Mouse (Mus musculus) gastrocnemius, postnatal 36 days (tissue): Measurements from ENCODE around the gene Fam167b. TPM values are rescaled to one million over a fixed set of nuclear protein-coding genes. Genes with fewer than 3 reads are reported as not detected.

Source experiments
- DNase-seq, 2 experiments: peaks; one replicate each; pipeline ENCODE4 v3.0.0; 2022
- intact Hi-C: fragments of 180-260 bp; cut with DNase I; formaldehyde crosslinking; loops from one replicate; pipeline ENCODE4 v1.15.1; 2025
- total RNA-seq, 2 experiments: library from RNA; stranded (reverse); gene quantifications; 2 replicates each; pipeline ENCODE4 v1.2.3; 2021

Fam167b gene
- total RNA-seq, 2 experiments from 2014 or later, result not detected

DNA sequence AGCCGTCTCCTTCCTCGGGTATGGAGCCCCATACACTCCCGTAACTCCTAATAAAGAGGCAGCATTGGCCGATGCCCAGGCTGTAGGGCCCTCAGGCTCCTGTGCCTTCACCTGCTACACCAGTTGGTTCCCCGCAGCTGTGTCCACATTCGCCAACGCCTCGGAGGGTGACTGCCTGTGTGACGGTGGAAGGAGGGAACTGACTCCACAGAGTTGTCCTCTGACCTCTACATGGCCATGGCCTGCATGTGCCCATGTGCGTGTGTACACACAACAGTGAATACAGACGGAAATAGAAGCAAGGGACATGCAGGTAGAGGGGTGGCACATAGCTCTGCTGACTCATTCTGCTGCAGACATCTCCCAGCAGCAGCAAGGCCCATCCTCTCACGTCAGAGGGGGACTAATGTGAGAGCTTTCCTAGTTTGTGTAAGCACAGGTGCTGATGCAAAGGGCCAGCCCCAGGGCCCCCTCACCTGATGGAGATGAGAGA lies 30.8 kb upstream of the Fam167b start:
- DNase-seq, result no peak
- intact Hi-C loops, result loop anchor here (2.0 kb wide), 1 partner anchor 24 kb away; no protein-coding TSS in a partner anchor

DNA sequence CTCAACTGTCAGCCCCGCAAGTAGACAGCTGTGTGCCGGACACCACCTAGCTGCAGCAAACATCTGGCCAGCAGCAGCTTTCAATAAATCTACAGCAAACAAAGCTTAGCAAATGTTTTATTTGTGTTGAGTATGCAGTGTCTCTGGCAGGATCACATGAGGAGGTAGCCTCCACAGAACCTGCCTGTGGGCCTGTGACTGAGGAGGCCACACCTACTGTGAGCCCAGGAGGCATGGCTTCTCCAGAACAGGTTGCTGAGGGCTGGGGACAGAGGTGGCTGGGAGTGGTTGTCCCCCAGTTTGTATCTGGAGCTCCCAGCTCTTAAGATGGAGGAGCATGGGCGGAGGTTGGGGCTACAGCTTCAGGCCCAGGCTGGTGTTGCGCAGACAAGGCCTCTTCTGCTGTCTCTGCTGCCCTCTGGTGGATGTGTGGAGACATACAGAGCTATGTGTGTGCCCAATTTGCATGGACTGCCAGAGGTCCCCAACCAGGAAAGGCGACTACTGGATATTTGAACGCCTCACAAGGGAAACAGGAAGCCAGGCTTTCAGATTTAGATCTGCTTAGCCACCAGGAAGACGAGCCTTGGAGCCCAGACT lies 30.2 kb upstream of the Fam167b start:
- intact Hi-C loops, result loop anchor here (2.0 kb wide), 1 partner anchor 24 kb away; no protein-coding TSS in a partner anchor
- DNase-seq, result peak in 1 of 2 experiments; percentile 76

DNA sequence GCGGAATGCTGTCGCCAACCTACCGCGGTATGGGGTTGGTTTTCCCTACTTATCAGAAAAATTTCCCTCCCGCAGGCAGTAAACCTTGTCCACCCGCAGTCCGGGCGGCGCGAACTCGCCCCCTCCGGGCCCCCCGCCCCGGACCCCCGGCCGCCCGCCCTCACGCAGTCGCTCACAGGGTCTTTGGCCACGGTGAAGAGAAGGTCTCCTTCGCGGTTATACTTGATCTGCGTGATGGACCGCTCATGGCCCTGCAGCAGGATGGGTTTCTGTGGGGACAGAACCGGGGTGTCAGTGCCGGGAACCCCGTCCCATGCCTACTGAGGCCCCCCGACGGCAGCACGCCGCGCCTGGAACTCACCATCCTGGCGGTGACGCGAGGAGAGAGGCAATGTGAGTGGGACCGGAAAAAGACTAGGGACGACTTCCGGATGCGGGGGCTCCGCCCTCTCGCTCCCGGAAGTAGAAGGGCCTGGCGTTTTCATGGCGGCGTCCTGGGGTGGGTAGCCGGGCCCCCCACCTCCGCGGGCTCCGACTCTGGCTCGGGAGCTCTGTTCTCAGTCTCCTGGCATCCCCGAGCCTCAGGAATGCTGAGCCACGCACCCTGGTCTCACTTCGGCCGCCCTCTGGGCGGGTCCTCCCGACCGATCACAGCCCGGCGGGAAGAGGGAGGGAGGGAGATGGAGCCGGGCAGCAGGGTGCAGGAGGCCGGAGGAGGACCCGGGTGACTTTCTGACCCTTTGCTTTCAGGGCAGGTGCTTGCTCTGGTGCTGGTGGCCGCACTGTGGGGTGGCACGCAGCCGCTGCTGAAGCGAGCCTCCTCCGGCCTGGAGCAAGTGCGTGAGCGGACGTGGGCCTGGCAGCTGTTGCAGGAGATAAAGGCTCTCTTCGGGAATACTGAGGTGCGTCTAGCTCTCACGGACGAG lies 22.1 kb upstream of the Fam167b start, which contains the start of the genes Eif3i and Tmem234:
Eif3i (minus strand) TSS at position 416 of the 926 bp plus-strand sequence.
Tmem234 (plus strand) TSS at position 436 of the 926 bp plus-strand sequence.
- intact Hi-C loops, result loop anchor here (5.0 kb wide), 1 partner anchor 58 kb away; the partner anchor contains the start of gene Hdac1
- DNase-seq, result peak; percentile 69 to 75

DNA sequence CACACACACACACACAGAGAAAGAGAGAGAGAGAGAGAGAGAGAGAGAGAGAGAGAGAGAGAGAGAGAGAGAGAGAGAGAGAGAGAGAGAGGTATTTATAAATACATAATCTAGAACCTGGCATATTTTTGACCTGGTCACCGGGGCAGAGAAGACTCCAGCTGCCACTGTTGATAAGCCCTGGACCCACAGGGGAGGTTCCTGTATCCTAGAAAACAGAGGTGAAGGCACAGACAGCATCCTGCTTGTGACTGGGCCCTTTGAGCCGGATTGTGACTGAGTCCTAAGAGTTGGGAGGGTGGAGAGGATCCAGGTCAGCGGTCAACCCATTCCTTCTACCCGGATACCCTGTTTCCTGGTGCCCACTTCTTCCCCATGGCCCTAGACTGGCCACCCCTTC lies 10.5 kb upstream of the Fam167b start:
- no peak for DNase-seq
- intact Hi-C loops, result no loop called here

DNA sequence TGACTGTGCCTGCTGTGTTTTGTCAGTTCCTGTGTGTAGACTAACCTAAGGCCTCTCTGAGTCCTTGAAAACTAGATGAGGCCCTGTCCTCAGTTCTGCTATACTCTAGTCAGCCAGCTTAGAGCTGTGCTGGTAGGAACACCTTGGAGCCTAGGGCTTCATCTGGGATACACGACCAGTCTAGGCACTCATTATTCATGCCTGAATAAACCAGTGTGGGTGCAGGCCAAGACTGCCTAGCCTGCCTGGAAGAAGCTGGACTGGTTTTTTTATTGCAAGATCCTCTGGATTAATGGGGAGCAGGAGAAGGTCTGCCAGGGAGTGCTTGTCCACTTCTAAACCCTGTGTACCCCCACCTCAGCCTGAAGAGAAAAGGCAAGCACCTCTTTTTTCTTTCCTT lies 8.6 kb upstream of the Fam167b start:
- DNase-seq, result no peak
- intact Hi-C loops, result no loop called here

DNA sequence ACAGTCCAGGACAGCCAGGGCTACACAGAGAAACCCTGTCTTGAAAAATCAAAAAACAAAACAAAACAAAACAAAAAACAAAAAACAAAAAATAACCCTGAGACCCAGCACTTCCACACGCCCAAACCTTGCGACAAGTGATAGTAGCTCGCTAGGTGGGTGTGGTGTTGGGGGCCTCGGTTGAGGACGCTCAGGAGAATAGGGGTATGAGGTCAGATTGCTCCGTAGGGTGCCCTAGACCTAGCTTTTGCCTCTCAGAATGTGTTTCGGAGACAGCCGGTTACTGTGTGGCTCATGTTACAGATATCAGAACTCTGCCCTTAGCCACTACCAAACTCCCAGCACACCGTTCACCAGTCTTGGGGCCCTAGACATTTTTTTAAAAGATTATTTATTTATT lies 7.4 kb upstream of the Fam167b start:
- intact Hi-C loops, result loop anchor here (2.0 kb wide), 1 partner anchor 23 kb away; no protein-coding TSS in a partner anchor
- DNase-seq, result no peak

DNA sequence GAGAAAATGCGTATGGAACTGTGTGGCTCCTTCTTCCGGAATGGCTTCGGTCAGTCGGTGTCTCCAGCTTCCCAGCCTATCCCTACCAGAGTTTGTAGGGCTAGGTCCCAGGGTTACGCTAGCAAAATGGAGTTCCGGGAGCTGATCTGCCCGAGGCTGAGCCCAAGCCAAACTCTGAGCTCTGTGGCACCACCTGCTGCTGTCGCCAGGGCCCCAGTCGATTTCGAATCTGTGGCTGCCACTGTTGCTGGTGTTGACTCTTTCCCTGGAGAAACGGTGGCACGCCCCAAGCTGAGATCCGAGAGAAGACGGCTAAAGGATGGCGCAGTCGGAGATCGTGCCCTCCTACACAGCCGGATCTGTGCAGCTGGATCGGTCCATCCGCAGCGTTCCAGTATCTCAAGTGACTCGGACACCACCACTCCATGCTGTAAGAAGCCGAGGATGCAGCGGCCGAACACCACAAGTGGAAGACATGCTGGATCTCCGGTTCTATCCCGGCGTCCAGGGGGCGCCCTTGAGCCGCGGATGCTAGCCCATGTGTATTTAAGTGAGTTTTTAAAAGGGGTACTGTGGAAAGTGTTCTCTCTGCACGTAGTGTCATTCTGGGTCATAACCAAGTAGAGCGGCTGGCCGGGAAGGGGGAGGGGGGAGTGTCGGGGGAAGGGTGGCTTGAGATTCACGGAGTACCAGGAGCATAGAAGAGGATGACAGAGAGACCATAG lies 6.7 kb upstream of the Fam167b start:
- intact Hi-C loops, result loop anchor here (2.0 kb wide), 1 partner anchor 24 kb away; no protein-coding TSS in a partner anchor
- DNase-seq, result peak; percentile 79 to 87

DNA sequence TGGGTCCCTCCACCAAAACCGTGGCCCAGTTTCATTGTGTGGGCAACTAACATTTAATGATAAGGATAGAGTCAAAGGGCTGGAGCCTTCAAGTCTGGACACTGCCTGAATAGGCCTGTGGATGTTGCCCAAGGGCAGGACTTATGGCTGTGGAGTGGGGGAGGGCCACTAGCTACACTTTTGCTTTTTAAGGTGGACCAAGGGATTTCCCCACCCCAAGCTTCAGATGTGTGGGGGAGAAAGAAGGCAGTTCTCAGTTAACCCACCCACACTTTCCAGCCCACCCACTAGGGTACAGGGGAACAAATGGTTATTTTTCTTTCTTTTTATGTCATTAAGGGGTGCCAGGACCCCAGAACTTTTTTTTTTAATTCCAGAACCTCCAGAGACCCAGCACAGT lies 6.0 kb upstream of the Fam167b start:
- intact Hi-C loops, result loop anchor here (2.0 kb wide), 1 partner anchor 24 kb away; no protein-coding TSS in a partner anchor
- no peak for DNase-seq

DNA sequence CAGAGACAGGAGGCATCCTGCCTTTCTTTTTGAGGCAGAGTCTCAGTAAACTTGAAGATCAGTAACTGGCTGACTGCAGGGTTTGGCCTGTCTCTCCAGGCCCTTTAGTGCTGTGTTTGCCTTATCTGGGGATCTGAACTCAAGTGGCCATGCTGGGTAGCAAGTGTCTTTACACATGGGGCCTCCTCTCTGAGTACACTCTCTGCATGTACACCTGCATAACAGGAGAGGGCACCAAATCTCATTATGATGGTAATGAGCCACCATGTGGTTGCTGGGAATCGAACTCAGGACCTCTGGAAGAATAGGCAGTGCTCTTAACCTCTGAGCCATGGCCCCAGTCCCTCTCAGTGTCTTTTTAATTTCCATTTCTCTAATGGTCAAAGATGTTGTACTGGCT lies 3.9 kb upstream of the Fam167b start:
- intact Hi-C loops, result no loop called here
- DNase-seq, result no peak

DNA sequence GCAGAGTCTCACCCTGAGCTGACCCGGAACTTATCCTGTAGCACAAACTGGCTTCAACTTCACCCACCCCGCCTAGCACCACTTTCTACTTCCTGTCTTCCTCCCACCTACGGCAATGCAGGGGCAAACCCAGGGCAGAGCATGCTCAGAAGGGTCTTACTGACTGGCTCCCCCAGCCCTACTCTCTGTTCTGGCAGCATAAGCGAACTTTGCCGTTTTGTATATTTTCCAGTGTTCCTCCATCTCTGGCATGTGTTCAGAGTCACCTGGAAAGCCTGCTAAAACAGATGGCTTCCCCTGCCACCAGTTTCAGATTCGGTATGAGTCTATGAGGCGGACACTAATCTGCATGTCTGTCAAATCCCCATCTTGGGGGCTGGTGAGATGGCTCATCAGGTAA lies 2.0 kb upstream of the Fam167b start:
- DNase-seq, result no peak

DNA sequence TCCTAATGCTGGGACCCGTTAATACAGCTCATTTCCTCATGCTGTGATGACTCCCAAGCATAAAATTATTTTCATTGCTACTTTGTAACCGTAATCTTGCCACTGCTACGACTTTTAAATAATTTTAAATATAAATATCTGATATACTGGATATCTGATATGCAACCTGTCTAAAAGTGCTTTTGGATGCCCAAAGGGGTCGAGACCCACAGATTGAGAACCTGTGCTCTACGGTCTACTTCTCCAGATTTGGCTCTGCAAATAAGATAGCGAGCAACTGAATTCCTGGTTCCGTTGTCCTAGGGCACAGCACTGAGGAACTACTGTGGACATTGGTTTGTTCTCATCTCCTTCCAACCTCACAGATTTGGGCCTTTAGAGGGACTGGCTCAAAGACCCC lies 661 bp downstream of the Fam167b start:
- intact Hi-C loops, result no loop called here
- DNase-seq, result no peak

More for the DNA sequence above, 2.0 kb upstream of the Fam167b start:
- intact Hi-C loops, result no loop called here

DNA sequence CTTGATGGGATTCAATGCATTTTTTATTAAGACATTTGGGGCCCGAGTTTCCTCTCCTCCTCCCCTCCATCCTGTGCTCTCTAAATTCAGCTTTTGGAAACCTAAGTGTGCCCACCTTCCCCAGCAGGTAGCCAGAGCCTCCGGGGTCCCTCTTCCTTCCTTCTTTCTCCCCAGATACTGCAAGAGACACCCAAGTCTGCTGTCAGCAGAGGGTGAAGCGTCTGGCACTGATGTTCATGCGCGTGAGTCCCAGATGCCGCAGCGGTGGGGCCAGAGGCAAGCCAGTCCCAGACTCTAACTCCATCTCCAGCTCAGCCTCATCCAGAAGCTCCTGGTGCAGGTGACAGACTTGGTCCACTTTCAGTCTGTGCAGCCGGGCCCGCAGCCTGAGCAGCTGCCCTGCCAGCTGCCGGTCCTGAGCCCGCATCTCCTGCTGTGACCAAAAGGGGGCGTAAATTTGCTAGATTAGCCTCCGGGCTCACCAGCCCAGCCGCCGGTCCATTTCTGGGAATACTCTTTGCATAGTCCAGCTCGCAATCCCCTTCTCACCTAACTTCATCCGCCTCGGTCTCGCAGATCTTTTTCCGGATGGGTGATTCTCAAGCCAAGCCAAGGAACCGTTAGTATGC lies 1.4 kb downstream of the Fam167b start:
- intact Hi-C loops, result no loop called here
- peak; percentile 44 to 56 for DNase-seq

DNA sequence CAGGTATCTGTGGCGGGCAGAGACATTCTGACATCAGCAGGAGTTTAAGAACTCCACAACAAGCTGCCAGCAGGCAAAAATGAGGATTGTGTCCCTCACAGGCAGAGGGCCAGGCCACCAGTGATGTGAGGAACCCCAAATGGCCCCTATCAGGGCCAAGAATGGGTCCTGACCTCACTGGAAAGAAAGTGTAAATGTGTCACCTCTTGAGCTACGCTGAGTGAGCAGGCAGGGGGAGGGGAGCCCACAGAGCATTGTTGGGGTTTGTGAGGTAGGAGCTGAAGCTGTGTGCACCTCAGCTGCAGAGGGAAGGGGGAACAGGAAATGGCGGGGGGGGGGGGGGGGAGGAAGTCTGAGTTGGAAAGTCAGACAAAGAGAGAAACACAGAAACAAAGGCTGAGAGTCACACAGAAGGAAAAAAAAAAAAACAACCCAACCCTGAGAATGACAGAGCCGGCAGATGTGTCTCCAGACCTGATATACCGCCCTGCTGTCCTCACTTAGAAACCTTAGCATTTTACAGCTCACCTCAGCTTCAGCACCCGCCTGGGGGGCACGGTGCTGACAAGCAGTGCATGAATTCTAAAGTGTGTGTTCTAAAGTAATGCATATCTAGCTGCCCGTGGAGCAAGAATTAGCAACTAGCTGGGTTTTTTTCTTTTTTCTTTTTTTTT lies 3.0 kb downstream of the Fam167b start:
- DNase-seq, result no peak
- intact Hi-C loops, result no loop called here

DNA sequence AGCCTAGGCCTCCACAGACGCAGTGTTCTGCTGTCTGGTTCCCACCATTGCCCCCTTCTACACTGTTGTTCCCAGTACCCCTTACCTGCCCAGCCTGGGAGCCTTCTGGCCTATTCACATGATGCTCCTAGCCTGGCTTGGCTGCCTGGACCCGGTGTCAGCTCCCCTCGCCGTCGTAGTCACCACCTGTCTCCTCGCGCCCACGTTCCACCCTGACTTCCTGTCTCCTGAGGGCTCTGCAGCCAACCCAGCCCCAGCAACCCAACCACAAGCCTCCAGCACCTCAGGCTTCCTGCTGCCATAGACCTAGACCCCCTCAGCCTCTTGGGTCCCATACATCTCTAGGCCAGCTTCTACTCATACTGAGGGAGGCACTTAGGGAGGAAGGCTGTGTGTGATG lies 4.9 kb downstream of the Fam167b start, which contains the start of gene Lck:
Lck (minus strand) TSS at position 212 of the 400 bp plus-strand sequence.
- DNase-seq, result no peak
- intact Hi-C loops, result no loop called here

DNA sequence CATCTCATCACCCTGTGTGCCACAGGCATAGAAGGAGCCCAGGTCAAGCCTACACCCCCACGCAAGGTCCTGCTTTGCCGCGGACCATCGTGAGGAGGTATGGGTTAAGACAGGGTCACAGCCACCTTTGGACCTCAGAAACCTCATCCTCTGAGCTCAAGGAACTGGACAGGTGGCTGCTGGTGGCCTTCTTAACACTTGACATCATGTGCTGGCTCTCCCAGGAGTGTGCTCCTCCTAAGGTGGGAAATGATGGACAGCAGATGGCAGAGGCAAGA lies 5.3 kb downstream of the Fam167b start:
- DNase-seq, result no peak
- intact Hi-C loops, result no loop called here

DNA sequence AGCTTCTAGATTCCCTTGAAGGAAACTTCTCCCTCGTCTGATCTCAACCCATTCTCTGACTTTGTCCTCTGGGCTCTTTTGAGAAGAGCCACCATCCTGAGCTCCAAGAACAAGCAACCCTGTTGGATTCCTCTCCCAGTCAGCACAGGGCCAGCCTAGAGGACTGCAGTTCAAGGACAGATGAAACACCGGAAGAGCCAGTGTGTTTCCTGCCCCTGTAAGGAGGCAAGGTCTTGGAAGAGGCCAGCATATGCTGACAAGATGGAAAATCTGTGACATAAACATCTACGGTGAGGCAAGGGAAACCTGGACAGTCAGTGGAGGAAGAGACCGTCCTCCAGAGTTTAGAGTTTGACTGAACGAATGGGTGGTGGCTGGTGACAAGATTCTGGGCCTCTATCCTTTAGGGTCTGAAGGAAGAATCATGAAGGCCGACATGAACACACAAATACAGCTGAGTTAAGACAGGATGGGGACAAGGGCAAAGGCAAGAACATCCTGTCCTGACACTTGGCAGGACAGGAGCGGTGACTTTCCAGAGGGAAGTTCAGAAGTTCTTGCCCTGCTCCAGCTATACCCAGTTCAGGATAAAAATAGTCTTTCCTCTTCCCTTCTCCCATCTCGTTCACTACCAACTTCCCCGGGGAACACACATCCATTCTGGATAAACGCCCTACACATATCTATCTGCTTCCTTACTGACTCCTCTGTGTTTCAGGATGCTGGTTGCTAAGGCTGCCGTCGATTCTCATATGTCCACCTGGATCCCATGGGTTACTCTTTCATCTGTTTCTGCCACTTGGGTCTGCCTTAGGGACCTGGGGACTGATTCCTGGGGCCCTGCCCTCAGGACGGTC lies 5.9 kb downstream of the Fam167b start:
- DNase-seq, result no peak
- intact Hi-C loops, result no loop called here

DNA sequence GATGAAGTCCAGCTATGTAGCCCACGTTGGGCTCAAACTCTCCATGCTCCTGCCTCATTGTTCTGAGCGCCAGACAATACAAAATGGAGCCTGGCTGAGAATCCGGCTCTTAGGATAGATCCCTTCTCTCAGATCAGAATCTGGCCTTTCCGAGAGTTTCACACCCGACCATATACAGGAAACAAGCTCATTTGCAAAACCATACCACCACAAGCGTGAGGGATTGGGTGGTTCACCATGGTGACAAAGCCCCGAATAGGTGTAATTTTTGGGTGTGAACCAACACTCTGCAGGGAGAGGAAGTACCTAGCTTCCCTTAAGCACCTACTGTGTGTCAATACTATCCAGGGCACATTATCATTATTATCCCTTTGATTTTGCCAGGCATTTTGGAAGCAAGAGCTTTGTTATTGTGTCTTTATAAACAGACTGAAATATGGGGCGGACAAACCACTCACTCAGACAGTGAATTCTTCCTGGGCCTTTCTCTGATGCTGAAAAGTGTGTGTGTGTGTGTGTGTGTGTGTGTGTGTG lies 6.7 kb downstream of the Fam167b start:
- DNase-seq, result no peak
- intact Hi-C loops, result no loop called here

DNA sequence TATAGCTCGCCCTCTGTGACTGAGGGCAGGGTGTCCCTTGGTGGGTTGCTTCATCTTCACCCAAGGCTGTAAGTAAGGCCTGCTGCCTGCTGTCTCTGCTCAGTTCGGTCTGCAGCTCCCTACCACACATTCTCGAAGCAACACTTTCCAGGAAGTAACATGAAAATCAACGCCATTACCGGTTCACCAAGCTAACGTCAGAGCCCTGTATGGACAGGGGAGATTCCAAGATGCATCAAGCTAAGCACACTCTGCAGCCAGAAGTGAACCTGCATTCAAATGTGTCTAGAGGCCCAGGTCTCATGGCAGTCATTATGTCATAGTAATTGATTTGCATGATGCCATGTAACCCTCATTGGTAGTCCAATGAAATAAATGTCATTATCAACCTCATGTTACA lies 8.3 kb downstream of the Fam167b start:
- no peak for DNase-seq
- intact Hi-C loops, result no loop called here
